Mouse (Mus musculus) leukemia stem cell, adult 10-12 weeks (primary cell): Measurements from ENCODE around the gene March10. TPM values are rescaled to one million over a fixed set of nuclear protein-coding genes. Genes with fewer than 3 reads are reported as not detected.

Source experiments
- polyA plus RNA-seq: library from polyadenylated mRNA; stranded (reverse); fragments of >175 nt; gene quantifications from 2 replicates; pipeline ENCODE4 v1.2.3, GENCODE M21; 2012; ENCODE audit warnings: low replicate concordance

Gene March10
- not detected in 2 replicates for polyA plus RNA-seq

DNA sequence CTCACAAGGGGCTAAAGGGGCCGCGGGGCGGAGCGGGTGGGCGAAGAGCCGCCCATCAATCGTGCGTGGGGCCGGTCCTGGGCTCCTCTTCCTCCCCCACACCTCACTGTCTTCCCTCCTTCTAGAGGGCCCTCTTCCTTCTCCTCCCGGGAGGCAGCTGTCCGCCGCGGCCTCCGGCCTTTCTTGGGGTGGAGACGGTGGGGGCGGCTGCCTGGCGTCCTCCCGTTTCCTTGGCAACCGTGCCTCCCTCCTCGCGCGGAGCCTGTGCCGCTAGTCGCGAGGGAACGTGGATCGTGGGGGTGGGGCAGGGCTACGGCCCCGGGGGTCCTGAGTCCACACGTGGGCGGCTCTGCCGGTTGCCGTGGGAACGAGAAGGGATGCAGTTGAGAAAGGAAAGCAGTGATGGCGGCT, at the start of gene March10:
Gene March10 (minus strand): TSS at position 239 of the 411 bp plus-strand sequence.

Other genes starting within 250 kb of the March10 start
- gene Mrc2, start 164.1 kb downstream of the March10 start, polyA plus RNA-seq: 0.57 and 1.1 TPM in 2 replicates
- gene Tanc2, start 133.3 kb upstream of the March10 start, polyA plus RNA-seq: 0.16 and 1.5 TPM in 2 replicates